Mouse (Mus musculus): ENCODE results near the gene Rps27l.
"Not testable (repeated sequence)": the region's sequence is repeated elsewhere in the genome, so short reads cannot be mapped to it uniquely, and the experiment has no call there.

The Rps27l gene

GRCm38 (mm10) chr9:66945647-66946641 is at the start of gene Rps27l:
Gene Rps27l (plus strand): TSS chr9:66946086.
- peak; percentile 92 for DNase-seq (ENCODE audit: low spot score)

- no peak for DNase-seq (ENCODE audit: low spot score)
Measured at GRCm38 (mm10) chr9:66896951-66897350, 48.9 kb upstream of the Rps27l start.

GRCm38 (mm10) chr9:66897851-66898250 is 48.0 kb upstream of the Rps27l start:
- peak; percentile 64 for DNase-seq (ENCODE audit: low spot score)

DNA sequence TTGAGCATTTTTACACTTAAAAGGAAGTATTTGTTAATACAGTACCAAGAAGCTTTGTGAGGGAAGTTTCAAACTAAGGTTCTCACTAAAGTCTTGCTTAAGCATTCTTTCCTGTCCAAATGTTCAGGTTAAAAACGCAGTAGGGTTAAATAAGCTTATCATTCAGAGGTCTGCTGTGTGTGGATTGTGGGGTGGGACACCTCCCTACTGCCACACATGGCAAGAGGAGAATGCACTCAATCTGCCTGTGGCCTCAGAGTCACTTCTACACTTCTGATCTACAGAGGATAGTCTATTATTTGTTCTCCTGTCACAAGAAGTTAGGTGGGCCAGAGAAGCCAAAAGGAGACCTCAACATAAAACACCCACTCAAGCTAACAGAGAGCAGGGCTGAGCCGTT is 46.8 kb upstream of the Rps27l start:
- DNase-seq (ENCODE audit: low spot score): no peak

DNA sequence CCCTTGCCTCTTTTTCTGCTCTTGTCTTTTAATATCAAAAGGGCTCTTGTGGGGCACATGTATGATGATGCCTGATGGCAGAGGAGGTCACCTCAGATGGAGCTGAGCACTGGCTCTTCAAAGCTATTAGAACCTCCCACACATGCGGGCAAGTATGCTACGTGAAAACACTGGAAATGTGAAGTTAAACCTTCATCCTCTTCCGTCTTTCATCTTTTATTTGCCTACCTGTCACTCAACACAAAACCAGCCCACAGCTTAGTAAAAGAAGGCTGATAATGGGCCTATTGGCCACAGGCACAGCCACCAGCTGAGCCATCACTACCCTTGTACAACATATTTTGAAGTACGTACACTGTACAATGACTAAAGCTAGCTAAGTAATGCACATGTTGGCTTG is 46.4 kb upstream of the Rps27l start:
- DNase-seq (ENCODE audit: low spot score): no peak

DNA sequence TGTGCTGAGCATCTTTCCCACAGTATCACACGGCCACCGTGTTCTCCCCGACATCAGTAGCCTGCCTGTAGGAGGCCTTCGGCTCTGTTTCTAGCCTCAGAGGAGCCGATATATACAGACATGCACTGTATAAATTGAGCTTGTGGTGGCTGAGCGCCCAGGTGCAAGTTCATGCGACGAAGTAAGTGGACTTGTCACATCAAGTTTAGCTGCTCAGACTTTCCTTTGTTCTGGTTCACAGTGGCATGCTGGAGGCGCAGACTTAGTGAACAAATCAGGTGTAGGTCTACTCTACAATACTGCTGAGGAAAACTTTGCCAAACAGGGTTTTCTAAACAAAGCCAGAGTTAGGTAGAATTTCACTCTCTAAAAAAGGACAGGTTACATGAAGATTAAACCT is 39.9 kb upstream of the Rps27l start:
- no peak for DNase-seq (ENCODE audit: low spot score)

DNA sequence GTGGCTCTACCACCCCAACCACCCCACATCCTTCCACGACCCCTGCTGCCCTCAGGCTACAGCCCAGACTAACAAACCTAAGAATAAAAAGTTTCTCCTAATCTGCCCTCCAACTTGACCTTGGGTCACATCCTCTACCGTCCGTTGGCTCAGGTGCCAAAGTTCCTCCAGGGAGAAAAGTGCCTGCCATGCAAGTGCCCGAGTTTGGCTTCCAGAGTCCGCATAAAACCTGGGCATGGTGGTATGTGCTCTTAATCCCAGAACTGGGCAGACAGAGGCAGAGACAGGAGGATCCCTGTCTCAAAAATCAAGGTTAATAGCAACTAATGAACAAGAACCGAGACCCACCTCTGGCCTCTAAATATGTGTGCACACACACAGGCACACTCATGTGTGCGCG is 38.8 kb upstream of the Rps27l start:
- no peak for DNase-seq (ENCODE audit: low spot score)

DNA sequence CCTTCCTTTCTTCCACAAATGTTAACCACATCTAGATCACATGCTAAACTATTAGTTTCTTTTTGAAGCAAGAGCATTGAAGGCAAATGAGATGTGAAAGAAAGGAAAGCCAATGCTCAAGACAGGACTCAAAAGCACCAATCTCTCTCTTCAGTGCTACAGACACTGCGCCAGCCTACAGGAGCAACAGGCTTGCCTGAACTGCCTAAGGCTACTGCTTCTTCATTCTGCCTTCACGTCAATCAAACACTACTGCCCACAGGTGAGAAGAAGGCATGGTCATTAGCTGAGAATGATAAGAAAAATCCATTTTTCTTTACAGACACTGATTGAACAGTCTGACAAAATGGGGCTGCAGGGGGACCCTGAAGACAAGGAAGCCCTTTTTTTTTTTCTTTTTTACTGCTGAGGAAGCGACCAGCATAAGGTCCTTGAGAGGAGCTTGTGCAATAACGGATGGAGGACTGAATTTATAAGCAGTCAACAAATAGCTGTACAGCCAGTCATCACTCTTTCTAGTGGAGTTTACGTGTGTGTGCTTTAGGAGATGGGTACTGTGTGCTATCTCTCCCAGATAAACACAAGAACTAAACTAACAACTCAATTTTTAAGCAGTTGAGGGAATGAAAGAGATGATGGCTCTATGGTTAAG is 38.0 kb upstream of the Rps27l start:
- DNase-seq (ENCODE audit: low spot score): no peak

DNA sequence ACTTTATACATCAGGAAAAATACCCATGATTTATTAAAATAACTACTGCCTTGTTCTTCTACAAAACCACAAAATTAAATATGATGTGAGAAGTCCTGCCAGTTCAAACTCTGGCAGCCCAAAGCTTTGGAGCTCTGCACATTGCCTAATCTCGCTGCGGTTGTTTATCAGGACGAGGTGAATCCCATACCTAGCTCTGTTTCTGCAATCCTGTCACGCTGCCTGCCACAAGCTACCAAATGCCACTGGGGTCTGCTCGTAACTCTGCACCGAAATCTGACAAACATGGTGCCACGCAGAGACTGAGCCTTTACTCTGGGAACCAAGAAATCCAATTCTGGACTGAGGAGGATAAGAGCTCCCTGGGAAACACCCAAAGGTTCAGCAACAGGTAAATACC is 36.0 kb upstream of the Rps27l start:
- no peak for DNase-seq (ENCODE audit: low spot score)

- no peak for DNase-seq (ENCODE audit: low spot score)
Measured at GRCm38 (mm10) chr9:66910677-66911076, 35.2 kb upstream of the Rps27l start.

DNA sequence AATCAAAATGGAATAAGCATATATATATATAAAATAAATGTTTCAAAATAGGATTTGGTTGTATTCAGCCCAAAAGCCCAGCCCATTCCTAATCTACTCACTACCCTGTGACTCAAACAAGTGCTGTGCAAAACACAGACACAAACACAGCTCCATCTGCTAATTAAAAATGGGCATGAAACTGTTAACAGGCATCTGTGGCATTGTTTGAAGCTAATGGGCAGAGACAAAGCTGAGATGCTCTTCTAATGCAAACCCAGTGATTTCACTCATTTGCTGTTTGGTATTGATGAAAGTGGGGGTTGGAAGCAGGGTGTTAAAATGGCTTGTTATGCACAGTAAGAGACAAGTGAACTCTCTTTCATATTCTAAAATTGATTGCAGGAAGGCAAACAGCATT is 33.6 kb upstream of the Rps27l start:
- DNase-seq (ENCODE audit: low spot score): no peak

DNA sequence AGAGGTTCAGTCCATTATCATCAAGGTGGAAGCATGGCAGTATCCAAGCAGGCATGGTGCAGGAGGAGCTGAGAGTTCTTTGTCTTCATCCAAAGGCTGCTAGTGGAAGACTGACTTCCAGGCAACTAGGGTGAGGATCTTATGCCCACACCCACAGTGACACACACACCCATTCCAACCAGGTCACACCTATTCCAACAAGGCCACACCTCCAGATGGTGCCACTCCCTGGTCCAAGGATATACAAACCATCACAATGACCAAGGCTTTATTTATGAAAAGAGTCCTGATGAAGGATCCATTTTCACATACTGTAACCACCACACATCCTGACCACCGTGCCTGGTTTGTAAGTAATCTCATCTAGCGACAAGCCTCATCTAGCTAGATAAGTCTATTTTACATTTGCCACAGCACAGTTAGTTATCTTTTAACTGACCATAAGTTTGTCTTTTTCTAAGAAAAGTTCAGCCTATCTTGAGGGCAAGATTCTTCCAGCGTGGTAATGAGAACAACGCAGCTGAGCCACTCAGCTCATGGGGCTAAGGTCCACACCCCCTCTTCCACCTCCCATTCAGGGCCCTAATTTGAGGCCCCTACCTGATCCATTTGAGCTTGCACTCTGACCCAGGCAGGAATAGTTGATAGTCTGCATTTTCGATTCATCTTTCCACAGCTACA is 32.5 kb upstream of the Rps27l start:
- DNase-seq (ENCODE audit: low spot score): not testable (repeated sequence)

GRCm38 (mm10) chr9:66914540-66914939 is 31.3 kb upstream of the Rps27l start:
- no peak for DNase-seq (ENCODE audit: low spot score)

GRCm38 (mm10) chr9:66915401-66915800 is 30.5 kb upstream of the Rps27l start:
- DNase-seq (ENCODE audit: low spot score): peak; percentile 53

DNA sequence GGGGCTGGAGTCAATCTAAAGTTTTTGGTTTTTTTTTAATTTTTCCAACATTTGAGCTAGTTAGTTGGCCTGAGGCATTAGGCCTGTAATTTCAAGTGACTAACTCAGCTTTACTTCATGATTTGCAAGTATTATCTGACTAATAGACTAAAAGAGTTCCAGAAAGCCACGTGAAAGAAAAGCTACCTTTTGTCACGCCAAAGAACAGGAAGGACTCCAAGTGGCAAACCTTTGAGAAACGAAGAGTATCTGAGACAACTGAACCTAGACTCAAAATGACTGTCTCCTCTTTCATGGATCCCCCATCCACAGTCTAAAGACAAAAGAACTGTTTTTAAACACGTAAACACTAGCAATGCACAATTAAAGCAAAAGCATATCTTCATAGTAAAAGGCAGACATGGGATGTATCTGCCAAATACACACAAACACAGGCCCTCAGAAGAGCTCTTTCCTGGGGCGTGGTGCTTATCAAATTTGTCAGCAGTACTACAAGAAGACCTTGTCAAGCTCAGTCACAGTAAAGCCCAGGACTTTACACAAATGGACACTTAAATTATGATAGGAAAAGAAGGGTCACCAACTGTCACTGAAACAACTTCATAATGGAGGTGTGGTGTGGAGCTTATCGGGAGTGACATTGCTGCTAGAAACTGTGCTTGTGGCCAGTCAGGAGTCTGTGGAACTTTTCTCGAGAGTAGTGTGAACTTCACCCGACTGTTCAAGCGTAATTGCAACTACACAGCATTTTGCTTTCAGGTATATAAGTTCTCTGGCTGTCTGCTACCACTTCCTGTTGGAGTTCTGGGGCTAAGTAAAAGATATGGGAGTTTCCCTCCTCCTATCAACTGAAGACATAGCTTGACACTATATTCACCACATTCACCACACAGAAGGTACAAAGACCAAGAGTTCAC is 29.8 kb upstream of the Rps27l start:
- DNase-seq (ENCODE audit: low spot score): peak; percentile 77

DNA sequence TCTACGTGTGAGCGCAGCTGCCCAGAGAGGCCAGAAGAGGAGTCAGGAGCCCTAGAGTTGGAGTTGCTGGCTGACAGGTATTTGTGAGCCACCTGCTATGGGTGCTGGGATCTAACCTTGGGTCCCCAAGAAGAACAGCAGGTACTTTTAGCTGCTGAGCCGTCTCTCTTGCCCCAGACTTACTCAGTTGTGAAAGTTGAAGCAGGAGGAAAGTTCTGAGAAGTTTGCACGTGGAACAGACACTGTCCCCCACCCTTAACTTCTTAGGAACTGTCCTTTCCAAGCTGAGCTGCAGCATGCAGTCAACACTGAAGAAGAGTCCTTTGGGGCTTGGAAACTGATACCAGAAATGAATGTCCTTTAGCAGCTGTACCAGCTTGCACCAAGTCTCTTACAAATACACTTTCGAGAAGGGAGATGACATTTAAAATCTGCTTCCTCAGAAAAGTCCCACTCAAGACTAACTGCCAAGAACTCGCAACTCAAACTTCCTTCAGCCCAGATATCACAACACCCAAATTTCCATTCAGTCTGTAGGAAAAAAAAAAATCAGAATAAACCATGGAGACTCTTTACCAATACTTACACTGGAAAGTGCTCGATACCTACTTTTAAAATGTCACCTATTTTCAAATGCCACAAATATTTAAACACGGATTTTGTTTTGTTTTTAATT is 28.5 kb upstream of the Rps27l start:
- no peak for DNase-seq (ENCODE audit: low spot score)

DNA sequence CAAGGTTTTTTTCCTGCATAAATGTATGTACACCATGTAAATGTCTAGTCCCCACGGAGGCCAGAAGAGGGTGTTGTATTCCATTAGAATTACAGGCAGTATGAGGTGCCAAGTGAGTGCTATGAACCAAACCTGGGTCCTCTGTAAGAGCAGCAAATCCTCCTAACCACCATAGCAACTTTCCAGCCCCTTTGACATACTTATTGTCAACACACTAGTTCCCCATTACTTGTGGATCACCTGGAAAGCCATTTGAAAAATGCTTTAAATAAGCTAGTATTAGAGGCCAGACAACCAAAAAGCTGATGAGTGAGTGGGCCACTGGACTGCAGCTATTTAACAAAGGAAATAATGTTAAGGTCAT is 28.0 kb upstream of the Rps27l start:
- DNase-seq (ENCODE audit: low spot score): no peak

DNA sequence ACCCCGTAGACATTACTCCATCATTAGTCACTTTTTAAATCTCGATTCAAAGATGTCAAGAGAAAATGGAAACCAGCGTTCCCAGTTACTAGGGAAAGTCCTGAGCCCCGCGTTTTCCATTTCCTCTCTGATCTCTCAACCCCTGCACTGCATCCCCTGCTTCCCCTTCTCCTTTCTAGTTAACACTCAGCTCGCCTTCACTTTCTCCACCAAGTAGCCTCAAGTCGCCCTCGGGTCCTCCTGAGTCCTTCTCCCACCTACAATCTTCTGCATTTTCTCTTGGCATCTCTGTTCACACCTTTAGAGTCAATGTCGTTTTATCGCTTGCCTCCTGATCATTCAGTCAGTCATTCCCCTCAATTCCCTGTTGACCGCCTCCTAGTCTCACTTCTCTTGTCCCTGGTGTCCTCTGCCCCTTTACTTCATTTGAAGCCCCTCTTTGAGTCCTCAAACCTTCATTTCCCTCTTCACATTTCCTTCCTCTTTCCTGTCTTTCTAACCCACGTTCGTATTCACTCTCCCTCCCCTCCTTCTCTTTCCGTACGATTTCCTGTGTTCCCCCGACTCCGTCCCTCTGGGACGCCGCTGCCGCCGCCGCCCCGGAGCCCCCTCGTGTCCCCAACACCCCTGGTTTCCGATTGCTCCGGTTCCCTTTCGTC is 27.1 kb upstream of the Rps27l start:
- no peak for DNase-seq (ENCODE audit: low spot score)

DNA sequence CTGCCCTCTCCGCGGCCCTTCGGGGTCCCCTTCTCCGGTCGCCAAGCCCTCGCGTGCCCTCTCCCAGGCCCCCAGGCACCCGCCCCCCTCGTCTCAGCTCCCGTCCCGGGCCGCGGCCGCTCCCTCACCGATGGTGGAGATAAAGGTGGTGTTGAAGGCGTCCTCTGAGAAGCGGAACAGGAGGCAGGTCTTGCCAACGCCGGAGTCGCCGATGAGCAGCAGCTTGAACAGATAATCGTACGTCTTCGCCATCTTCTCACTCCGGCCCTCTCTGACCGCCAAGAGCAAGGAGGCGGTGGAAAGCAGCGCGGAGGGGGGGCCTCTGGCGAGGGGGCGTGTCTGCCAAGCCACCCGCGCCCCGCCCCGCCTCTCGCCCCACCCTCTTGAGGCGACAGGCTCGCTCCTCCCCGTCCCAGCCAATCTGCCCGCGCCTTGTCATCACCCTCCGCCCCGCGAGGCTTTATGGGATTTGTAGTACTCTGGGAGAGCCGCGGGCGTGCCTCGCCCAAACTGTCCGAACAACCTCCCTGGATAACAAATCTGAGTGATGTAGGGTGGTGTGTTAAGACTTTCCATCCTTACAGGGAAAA is 26.4 kb upstream of the Rps27l start, which contains the start of gene Rab8b:
TSS of gene Rab8b (minus strand) at position 306 of the 590 bp plus-strand sequence.
- peak; percentile 94 for DNase-seq (ENCODE audit: low spot score)

DNA sequence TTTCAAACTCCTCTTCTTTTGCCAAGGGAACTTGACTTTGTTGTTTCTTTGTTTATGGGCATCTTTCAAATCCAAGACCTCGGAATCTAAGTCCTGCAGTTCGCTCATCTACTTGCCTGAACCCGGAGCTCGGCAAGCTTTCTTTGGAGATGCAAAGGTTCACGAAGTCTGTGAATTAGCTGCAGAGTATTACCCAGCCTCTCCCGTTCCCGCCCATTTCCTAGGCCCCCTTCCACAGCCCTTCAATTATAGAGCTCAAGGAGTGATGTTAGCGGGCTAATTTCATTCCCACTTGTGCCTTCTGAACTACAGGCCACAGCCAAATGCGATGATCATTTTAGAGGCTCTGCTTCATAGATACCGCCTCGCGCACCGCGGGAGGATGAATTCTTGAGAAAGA is 25.9 kb upstream of the Rps27l start:
- DNase-seq (ENCODE audit: low spot score): no peak

Data from T-cell, adult 2 months (primary cell).